Mouse (Mus musculus): ENCODE results near the gene Fam19a5. TPM values are rescaled to one million over a fixed set of nuclear protein-coding genes. Genes with fewer than 3 reads are reported as not detected.

The Fam19a5 gene
- polyA plus RNA-seq, 1 experiment from 2014 or later, result 9.6 TPM

- DNase-seq (ENCODE audit: low spot score), result no peak
- 64% methylated on average over 4 of the region's 4 CpGs for WGBS
- no peaks in the 10 kb centered on the region for H3K9me3 ChIP-seq (ENCODE audit: control insufficient read depth, low read length)
- no peak for ATAC-seq (ENCODE audit: low FRiP score)
- H3K4me1 ChIP-seq (replicated peaks; ENCODE audit: control insufficient read depth, insufficient read depth, low read length), result no peaks in the 10 kb centered on the region
- H3K9ac ChIP-seq (ENCODE audit: low read depth, low read length), result no peak overlapping the region
- no peak overlapping the region for H3K4me2 ChIP-seq (replicated peaks; ENCODE audit: low read depth, low read length)
- no peak overlapping the region for H3K4me3 ChIP-seq (ENCODE audit: low read depth, low read length)
- H3K27me3 ChIP-seq (ENCODE audit: control insufficient read depth, insufficient read depth, low read length), result no peaks in the 10 kb centered on the region
- no peaks in the 10 kb centered on the region for H3K36me3 ChIP-seq (ENCODE audit: control insufficient read depth, insufficient read depth, low read length)
- H3K27ac ChIP-seq (ENCODE audit: low read depth, low read length), result no peak overlapping the region
These were observed 229.9 kb downstream of the Fam19a5 start for GRCm38 (mm10) chr15:87773955-87774354.

- 85% methylated on average over 2 of the region's 2 CpGs for WGBS
- Histone ChIP-seq H3K9ac (ENCODE audit: low read depth, low read length) (no peak overlapping the region), H3K36me3 (ENCODE audit: control insufficient read depth, insufficient read depth, low read length) (no peaks in the 10 kb centered on the region), H3K4me3 (ENCODE audit: low read depth, low read length) (no peak overlapping the region), H3K27ac (ENCODE audit: low read depth, low read length) (no peak overlapping the region), H3K27me3 (ENCODE audit: control insufficient read depth, insufficient read depth, low read length) (no peaks in the 10 kb centered on the region), H3K4me2 (replicated peaks; ENCODE audit: low read depth, low read length) (no peak overlapping the region), H3K9me3 (ENCODE audit: control insufficient read depth, low read length) (no peaks in the 10 kb centered on the region), H3K4me1 (replicated peaks; ENCODE audit: control insufficient read depth, insufficient read depth, low read length) (no peaks in the 10 kb centered on the region)
- no peak for DNase-seq (ENCODE audit: low spot score)
- ATAC-seq (ENCODE audit: low FRiP score), result no peak
These were observed 239.2 kb downstream of the Fam19a5 start for GRCm38 (mm10) chr15:87783331-87783730.

GRCm38 (mm10) chr15:87789671-87790070, 245.6 kb downstream of the Fam19a5 start:
- Histone ChIP-seq H3K27me3 (ENCODE audit: control insufficient read depth, insufficient read depth, low read length) (no peaks in the 10 kb centered on the region), H3K27ac (ENCODE audit: low read depth, low read length) (no peak overlapping the region), H3K4me2 (replicated peaks; ENCODE audit: low read depth, low read length) (no peak overlapping the region), H3K9me3 (ENCODE audit: control insufficient read depth, low read length) (no peaks in the 10 kb centered on the region), H3K4me1 (replicated peaks; ENCODE audit: control insufficient read depth, insufficient read depth, low read length) (no peaks in the 10 kb centered on the region), H3K36me3 (ENCODE audit: control insufficient read depth, insufficient read depth, low read length) (no peaks in the 10 kb centered on the region), H3K9ac (ENCODE audit: low read depth, low read length) (no peak overlapping the region), H3K4me3 (ENCODE audit: low read depth, low read length) (no peak overlapping the region)
- DNase-seq (ENCODE audit: low spot score) (no peak), ATAC-seq (ENCODE audit: low FRiP score) (no peak)
- 75% methylated on average over 4 of the region's 4 CpGs for WGBS

- H3K4me1 ChIP-seq (replicated peaks; ENCODE audit: control insufficient read depth, insufficient read depth, low read length), result no peaks in the 10 kb centered on the region
- no peak overlapping the region for H3K27ac ChIP-seq (ENCODE audit: low read depth, low read length)
- no peak overlapping the region for H3K9ac ChIP-seq (ENCODE audit: low read depth, low read length)
- no peak for ATAC-seq (ENCODE audit: low FRiP score)
- no peaks in the 10 kb centered on the region for H3K9me3 ChIP-seq (ENCODE audit: control insufficient read depth, low read length)
- no peak overlapping the region for H3K4me2 ChIP-seq (replicated peaks; ENCODE audit: low read depth, low read length)
- no peak for DNase-seq (ENCODE audit: low spot score)
- no peaks in the 10 kb centered on the region for H3K36me3 ChIP-seq (ENCODE audit: control insufficient read depth, insufficient read depth, low read length)
- H3K4me3 ChIP-seq (ENCODE audit: low read depth, low read length), result no peak overlapping the region
- H3K27me3 ChIP-seq (ENCODE audit: control insufficient read depth, insufficient read depth, low read length), result no peaks in the 10 kb centered on the region
- WGBS, result 93% methylated on average over 3 of the region's 3 CpGs
These were observed 249.6 kb downstream of the Fam19a5 start for GRCm38 (mm10) chr15:87793661-87794060.

- Histone ChIP-seq H3K27me3 (ENCODE audit: control insufficient read depth, insufficient read depth, low read length) (no peaks in the 10 kb centered on the region), H3K4me2 (replicated peaks; ENCODE audit: low read depth, low read length) (no peak overlapping the region), H3K9ac (ENCODE audit: low read depth, low read length) (no peak overlapping the region), H3K27ac (ENCODE audit: low read depth, low read length) (no peak overlapping the region), H3K4me3 (ENCODE audit: low read depth, low read length) (no peak overlapping the region), H3K9me3 (ENCODE audit: control insufficient read depth, low read length) (no peaks in the 10 kb centered on the region), H3K4me1 (replicated peaks; ENCODE audit: control insufficient read depth, insufficient read depth, low read length) (no peaks in the 10 kb centered on the region), H3K36me3 (ENCODE audit: control insufficient read depth, insufficient read depth, low read length) (no peaks in the 10 kb centered on the region)
- ATAC-seq (ENCODE audit: low FRiP score) (no peak), DNase-seq (ENCODE audit: low spot score) (no peak)
- WGBS, result 70% methylated on average over 3 of the region's 3 CpGs
These were observed 252.5 kb downstream of the Fam19a5 start for GRCm38 (mm10) chr15:87796571-87796970.
